Mouse (Mus musculus): ENCODE measurements around the gene Cstf2. TPM values are rescaled to one million over a fixed set of nuclear protein-coding genes. Genes with fewer than 3 reads are reported as not detected.

The Cstf2 gene
- 12.7 and 13.7 TPM in 2 replicates for polyA plus RNA-seq (2012; rRNA removed)

DNA sequence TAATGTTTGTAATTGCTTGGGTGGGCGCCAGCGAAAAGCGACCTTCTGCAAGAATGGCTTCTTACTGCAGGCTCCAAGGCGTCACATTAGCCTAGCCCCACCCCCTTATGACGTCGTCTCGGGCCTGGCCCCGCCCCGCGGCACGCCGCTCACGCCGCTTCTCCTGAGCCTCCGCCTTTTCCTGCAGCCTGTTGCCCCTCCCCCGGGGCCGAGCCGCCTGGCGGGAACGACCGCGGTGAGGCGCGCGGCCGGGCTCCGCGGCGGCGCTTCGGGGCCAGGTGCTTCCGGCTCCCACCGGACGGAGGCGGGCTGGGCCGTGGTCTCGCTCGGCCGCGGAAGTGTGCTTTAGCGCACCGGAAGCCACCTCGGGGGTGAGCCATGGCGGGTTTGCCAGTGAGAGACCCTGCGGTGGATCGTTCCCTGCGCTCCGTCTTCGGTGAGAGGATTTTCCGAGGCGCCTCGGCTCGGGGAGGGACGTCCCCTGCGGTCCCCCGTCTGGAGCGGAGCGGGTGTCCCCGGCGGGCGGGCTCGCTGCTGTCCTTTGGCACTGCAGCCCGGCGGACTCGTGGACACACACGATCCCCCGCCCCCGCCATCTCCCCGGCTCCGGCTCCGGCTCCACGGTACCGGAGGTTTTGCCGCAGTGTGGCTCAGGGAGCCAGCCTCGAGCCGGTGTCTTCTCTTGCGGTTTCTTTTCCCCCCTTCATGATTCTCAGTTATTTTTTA, at the start of gene Cstf2:
Gene Cstf2 (plus strand): TSS at position 201 of the 726 bp plus-strand sequence.

Other genes with a start within 250 kb of the Cstf2 start
- 0.03 and 0.63 TPM in 2 replicates for gene Tnmd, start 208.2 kb upstream of the Cstf2 start, polyA plus RNA-seq (2012; rRNA removed)
- gene Tspan6, start 160.8 kb upstream of the Cstf2 start, polyA plus RNA-seq (2012; rRNA removed): 4.6 and 4.9 TPM in 2 replicates
- 0.24 and 0.41 TPM in 2 replicates for gene Srpx2, start 150.8 kb upstream of the Cstf2 start, polyA plus RNA-seq (2012; rRNA removed)
- gene Sytl4, start 77.4 kb upstream of the Cstf2 start, polyA plus RNA-seq (2012; rRNA removed): 0.87 and 0.91 TPM in 2 replicates
- 0.07 and 0.08 TPM in 2 replicates for gene Xkrx, start 102.9 kb downstream of the Cstf2 start, polyA plus RNA-seq (2012; rRNA removed)
- not detected in 2 replicates for gene Arl13a, start 128.3 kb downstream of the Cstf2 start, polyA plus RNA-seq (2012; rRNA removed)
- not detected in 2 replicates for gene Nox1, start 162.8 kb downstream of the Cstf2 start, polyA plus RNA-seq (2012; rRNA removed)
- 4.8 and 5.7 TPM in 2 replicates for gene Trmt2b, start 217.8 kb downstream of the Cstf2 start, polyA plus RNA-seq (2012; rRNA removed)
- 0.36 and 0.37 TPM in 2 replicates for gene Tmem35a, start 236.0 kb downstream of the Cstf2 start, polyA plus RNA-seq (2012; rRNA removed)
- 10.4 and 12.6 TPM in 2 replicates for gene Cenpi, start 248.9 kb downstream of the Cstf2 start, polyA plus RNA-seq (2012; rRNA removed)